Mouse (Mus musculus) liver, embryonic 14.5 days (tissue): ENCODE data around the gene Irgm2. TPM values are rescaled to one million over a fixed set of nuclear protein-coding genes. Genes with fewer than 3 reads are reported as not detected.
A peak's percentile ranks its signal among the peaks of the same experiment; 100 is the strongest.
"Not testable (repeated sequence)": the region's sequence is repeated elsewhere in the genome, so short reads cannot be mapped to it uniquely, and the experiment has no call there.

Experiments used
- ATAC-seq: fragments of 200-750 bp; cut with Nextera tagmentation; 2 replicates; pipeline ENCODE4 v1.8.0; 2017; ENCODE audit warnings: moderate number of reproducible peaks, mild to moderate bottlenecking, moderate library complexity; ENCODE audit not compliant: insufficient read depth
- DNase-seq, 3 experiments: peaks; one replicate each; pipeline ENCODE4 v3.0.0-alpha.2; 2012 to 2013; ENCODE audit warnings: low read depth in 3 of 3, low spot score in 3 of 3
- H3K27ac ChIP-seq: fragments of 300-500 bp; sonication (generic); 2 replicates; pipeline ENCODE4 v1.5.1; 2014; ENCODE audit warnings: moderate library complexity, mild to moderate bottlenecking, control low read depth, inconsistent platforms
- H3K27me3 ChIP-seq: fragments of 300-500 bp; sonication (generic); 2 replicates; pipeline ENCODE4 v1.6.1; 2014; ENCODE audit warnings: mild to moderate bottlenecking, low read length, moderate library complexity; ENCODE audit not compliant: control insufficient read depth, insufficient read depth
- H3K36me3 ChIP-seq: fragments of 300-500 bp; sonication (generic); replicated peaks from 2 replicates; pipeline ENCODE4 v1.6.1; 2014; ENCODE audit warnings: low read depth; ENCODE audit not compliant: control insufficient read depth, insufficient read depth
- H3K4me1 ChIP-seq, 2 experiments: fragments of 200-500 bp in 1 of 2; fragments of 300-500 bp in 1 of 2; sonication (generic) in 1 of 2; replicated peaks; 2 replicates each; pipeline ENCODE4 v1.6.1; 2012 to 2014; ENCODE audit warnings: antibody characterized with exemption in 1 of 2, inconsistent platforms in 1 of 2, low read length in 1 of 2; ENCODE audit not compliant: control insufficient read depth in 2 of 2, insufficient read depth in 2 of 2
- H3K4me2 ChIP-seq: fragments of 300-500 bp; sonication (generic); 2 replicates; pipeline ENCODE4 v1.6.1; 2014; ENCODE audit warnings: low read depth, mild to moderate bottlenecking, control low read depth, moderate library complexity
- H3K4me3 ChIP-seq, 2 experiments: fragments of 200-500 bp in 1 of 2; fragments of 300-500 bp in 1 of 2; sonication (generic) in 1 of 2; 2 replicates each; pipeline ENCODE4 v1.5.1; 2012 to 2014; ENCODE audit warnings: low read depth in 2 of 2, low read length in 2 of 2, mild to moderate bottlenecking in 2 of 2, control low read depth in 1 of 2, inconsistent platforms in 1 of 2, moderate library complexity in 1 of 2; ENCODE audit not compliant: insufficient read depth in 1 of 2
- H3K9ac ChIP-seq: fragments of 300-500 bp; sonication (generic); replicated peaks from 2 replicates; pipeline ENCODE4 v1.6.1; 2014; ENCODE audit warnings: mild to moderate bottlenecking, control low read depth, moderate library complexity
- H3K9me3 ChIP-seq: fragments of 300-500 bp; sonication (generic); 2 replicates; pipeline ENCODE4 v1.6.1; 2016; ENCODE audit warnings: low read length, mixed read lengths; ENCODE audit not compliant: control insufficient read depth
- CTCF ChIP-seq: IDR thresholded peaks from 2 replicates; pipeline ENCODE4 v1.5.1; 2016; ENCODE audit warnings: antibody characterized with exemption, low read depth, control low read depth
- EP300 ChIP-seq: IDR thresholded peaks from 2 replicates; pipeline ENCODE4 v1.6.1; 2016; ENCODE audit warnings: antibody characterized with exemption, low read depth
- WGBS: fragments of 180-500 bp; shearing (Covaris S2); extraction: QIAGEN DNeasy Blood & Tissue Kit; methylation state at CpG from one replicate; pipeline ENCODE4 v1.1.7; 2014; ENCODE audit not compliant: insufficient replicate concordance; 5-methylcytosine and 5-hydroxymethylcytosine counted together
- polyA plus RNA-seq, 2 experiments: library from polyadenylated mRNA; depleted of rRNA in 1 of 2; stranded (reverse) in 1 of 2; unstranded in 1 of 2; fragments of >200 nt; fragmentation: Nextera tagmentation in 1 of 2; extraction: Ambion mirVana in 1 of 2; gene quantifications; 2 replicates each; pipeline versions ENCODE4 v1.2.1 to v1.2.3; 2012 to 2014

The Irgm2 gene
- polyA plus RNA-seq, 2 experiments = 2.8 to 3.0 TPM

DNA sequence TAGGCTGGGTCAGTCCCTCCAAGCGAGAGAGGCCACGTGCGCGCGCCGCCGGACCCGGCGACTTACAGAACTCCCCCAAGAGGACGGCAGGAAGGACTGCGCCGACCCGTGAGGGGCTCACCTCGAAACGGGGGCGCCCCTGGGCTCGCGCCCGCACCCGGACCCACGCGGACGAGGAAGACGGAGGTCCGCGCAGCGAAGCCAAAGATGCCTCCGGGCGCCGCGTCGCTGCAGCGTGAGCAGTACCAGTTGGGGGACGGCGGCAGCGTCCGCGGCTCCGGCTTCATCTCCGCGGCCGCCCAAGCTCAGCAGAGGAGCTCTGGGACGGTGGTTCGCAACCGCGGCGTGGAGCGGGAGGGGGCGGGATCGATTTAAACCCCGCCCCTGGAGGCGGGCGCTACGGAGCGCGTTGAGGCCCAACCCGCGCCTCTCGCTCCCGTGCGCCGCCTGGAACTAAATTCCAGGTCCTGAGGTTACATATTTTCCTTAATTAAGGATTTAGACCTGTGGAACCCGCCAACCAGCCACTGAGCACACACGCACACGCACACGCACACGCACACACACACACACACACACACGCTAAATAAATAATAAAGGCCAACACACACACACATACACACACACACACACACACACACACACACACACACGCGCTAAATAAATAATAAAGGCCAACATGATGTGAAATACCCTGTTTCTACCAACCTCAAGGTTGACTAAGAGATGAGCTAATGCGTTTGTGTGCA lies 31.1 kb upstream of the Irgm2 start, which contains the start of gene Gemin5:
TSS of gene Gemin5 (minus strand) at position 373 of the 749 bp plus-strand sequence.
- peak within 1 kb of the TSS; percentile 50; the same call in 1 of the 2 replicates for H3K27ac ChIP-seq
- DNase-seq (peak; percentile 63 to 66 (median 65)), ATAC-seq (peak; percentile 80)
- H3K4me3 ChIP-seq = peak within 1 kb of the TSS; percentile 92 to 93
- peaks cover 36% of the 10 kb centered on the region for H3K36me3 ChIP-seq
- H3K9me3 ChIP-seq = no peaks in the 10 kb centered on the region; the same call in 1 of the 2 replicates
- H3K4me1 ChIP-seq = peaks cover 8 to 17% of the 10 kb centered on the region in 2 experiments; a peak in 3 of 4 replicates
- under 1% methylated on average over 71 of the region's 71 CpGs for WGBS
- peak within 1 kb of the TSS; percentile 87 for H3K9ac ChIP-seq
- H3K4me2 ChIP-seq = peak within 1 kb of the TSS; percentile 77
- TF ChIP-seq CTCF = peak; percentile 10; the same call in 1 of the 2 replicates
- no peak for TF ChIP-seq EP300
- H3K27me3 ChIP-seq = no peaks in the 10 kb centered on the region

GRCm38 (mm10) chr11:58169666-58170065 lies 29.8 kb upstream of the Irgm2 start:
- Histone ChIP-seq H3K4me3 (no peak overlapping the region), H3K9me3 (peaks cover 2% of the 10 kb centered on the region; the same call in 1 of the 2 replicates), H3K27ac (no peak overlapping the region), H3K4me1 (peaks cover 13 to 22% of the 10 kb centered on the region in 2 experiments), H3K9ac (no peak overlapping the region), H3K4me2 (no peak overlapping the region), H3K36me3 (peaks cover 36% of the 10 kb centered on the region), H3K27me3 (no peaks in the 10 kb centered on the region)
- DNase-seq (no peak), ATAC-seq (no peak)
- TF ChIP-seq CTCF (no peak), EP300 (no peak)
- WGBS = 59% methylated on average over 4 of the region's 4 CpGs

DNA sequence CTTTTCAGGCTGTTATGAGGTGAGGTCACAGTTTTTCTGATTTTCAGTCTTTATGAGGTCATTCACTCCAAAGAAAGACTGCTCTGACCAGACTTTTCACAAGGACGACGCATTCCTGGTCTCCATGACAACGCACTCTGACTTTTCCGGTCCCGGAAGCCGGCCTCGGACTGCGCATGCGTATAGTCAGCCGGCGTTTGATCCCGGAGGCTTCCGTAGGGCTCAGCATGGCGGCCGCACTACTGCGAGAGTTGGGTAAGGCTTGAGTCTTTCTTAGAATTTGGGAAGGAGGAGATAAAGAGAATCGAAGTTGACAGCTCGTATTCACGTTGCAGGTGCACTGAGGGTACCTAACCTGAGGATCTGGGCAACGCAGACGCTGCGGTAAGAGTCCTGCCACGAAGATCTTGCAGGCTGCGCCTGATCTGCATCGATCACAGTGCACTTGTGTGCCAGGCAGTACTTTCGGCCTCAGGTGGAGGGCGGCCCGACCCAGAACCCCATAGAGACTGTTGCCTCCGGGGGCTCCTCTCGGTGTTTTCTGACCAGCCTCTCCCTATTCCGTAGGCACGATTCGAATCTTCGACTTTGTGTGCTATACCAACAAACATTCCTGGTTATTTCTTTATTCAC lies 27.8 kb upstream of the Irgm2 start, which contains the start of gene Mrpl22:
TSS of gene Mrpl22 (plus strand) at position 203 of the 633 bp plus-strand sequence.
- ATAC-seq = peak; percentile 75
- TF ChIP-seq CTCF (no peak; the same call in 1 of the 2 replicates), EP300 (no peak)
- under 1% methylated on average over 34 of the region's 34 CpGs for WGBS
- H3K4me1 ChIP-seq = peaks cover 13 to 22% of the 10 kb centered on the region in 2 experiments
- peak within 1 kb of the TSS; percentile 66 for H3K4me2 ChIP-seq
- peaks cover 2% of the 10 kb centered on the region; the same call in 1 of the 2 replicates for H3K9me3 ChIP-seq
- peaks cover 33% of the 10 kb centered on the region for H3K36me3 ChIP-seq
- peak within 1 kb of the TSS; percentile 84 for H3K9ac ChIP-seq
- DNase-seq = peak; percentile 90 to 94 (median 93)
- H3K27me3 ChIP-seq = no peaks in the 10 kb centered on the region
- peak within 1 kb of the TSS; percentile 60 for H3K27ac ChIP-seq
- H3K4me3 ChIP-seq = peak within 1 kb of the TSS; percentile 87 to 92

GRCm38 (mm10) chr11:58179563-58179962 lies 19.9 kb upstream of the Irgm2 start:
- no peak overlapping the region for H3K9ac ChIP-seq
- peaks cover 22% of the 10 kb centered on the region for H3K36me3 ChIP-seq
- no peaks in the 10 kb centered on the region for H3K4me1 ChIP-seq
- WGBS = 10% methylated on average over 3 of the region's 3 CpGs
- H3K9me3 ChIP-seq = no peaks in the 10 kb centered on the region
- H3K27ac ChIP-seq = no peak overlapping the region
- no peaks in the 10 kb centered on the region for H3K27me3 ChIP-seq
- H3K4me2 ChIP-seq = no peak overlapping the region
- no peak overlapping the region for H3K4me3 ChIP-seq
- TF ChIP-seq EP300 (no peak), CTCF (peak; percentile 92)
- DNase-seq (peak; percentile 80 to 82 (median 80)), ATAC-seq (peak; percentile 59)

GRCm38 (mm10) chr11:58179986-58180385 lies 19.4 kb upstream of the Irgm2 start:
- not testable (repeated sequence) for H3K27ac ChIP-seq, H3K9me3 ChIP-seq, DNase-seq, H3K4me1 ChIP-seq, H3K27me3 ChIP-seq, H3K4me3 ChIP-seq, H3K4me2 ChIP-seq, H3K9ac ChIP-seq, ATAC-seq
- WGBS = 77% methylated on average over 6 of the region's 6 CpGs
- peaks cover 22% of the 10 kb centered on the region for H3K36me3 ChIP-seq
